Mouse (Mus musculus) frontal cortex, postnatal 25 days (tissue): ENCODE measurements around the gene Fam129a.

Experiments
- DNase-seq, 2 experiments: peaks; one replicate each; pipeline ENCODE4 v3.0.0; 2022; ENCODE audit warnings: low spot score in 2 of 2

Fam129a gene

DNA sequence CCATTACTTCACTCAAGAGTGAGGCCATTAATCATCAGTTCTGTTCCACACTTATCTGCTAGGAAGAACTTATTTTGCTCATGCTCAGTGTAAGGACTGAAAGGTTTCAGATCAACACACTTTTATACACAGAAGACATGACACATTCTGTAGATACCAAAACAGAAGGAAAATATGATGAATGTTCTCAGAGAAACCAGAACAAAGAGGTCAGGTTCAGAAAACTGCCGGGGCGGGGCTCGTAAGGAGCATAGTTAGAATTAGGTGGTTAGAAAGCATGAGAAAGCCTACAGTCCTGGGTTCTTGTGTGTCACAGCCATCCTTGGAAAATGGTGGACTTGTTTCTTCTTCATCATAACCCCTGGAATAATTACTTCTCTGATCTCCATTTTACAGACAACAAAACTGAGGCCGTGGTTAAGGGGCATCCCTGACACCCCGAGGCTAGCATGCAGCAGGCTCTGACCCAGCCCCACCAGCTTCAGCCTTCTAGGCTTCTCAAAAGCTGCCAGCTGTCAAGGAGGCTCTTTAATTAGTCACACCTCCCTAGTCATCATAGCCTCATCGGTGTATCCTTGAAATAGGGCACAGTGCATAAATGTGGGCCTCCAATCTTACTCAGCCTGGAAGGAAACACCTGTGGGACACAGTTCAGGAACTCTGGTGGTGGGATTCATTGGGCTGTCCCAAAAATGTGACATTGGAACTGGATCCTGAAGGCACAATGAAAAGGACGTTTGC lies 127.1 kb downstream of the Fam129a start:
- DNase-seq, result no peak

DNA sequence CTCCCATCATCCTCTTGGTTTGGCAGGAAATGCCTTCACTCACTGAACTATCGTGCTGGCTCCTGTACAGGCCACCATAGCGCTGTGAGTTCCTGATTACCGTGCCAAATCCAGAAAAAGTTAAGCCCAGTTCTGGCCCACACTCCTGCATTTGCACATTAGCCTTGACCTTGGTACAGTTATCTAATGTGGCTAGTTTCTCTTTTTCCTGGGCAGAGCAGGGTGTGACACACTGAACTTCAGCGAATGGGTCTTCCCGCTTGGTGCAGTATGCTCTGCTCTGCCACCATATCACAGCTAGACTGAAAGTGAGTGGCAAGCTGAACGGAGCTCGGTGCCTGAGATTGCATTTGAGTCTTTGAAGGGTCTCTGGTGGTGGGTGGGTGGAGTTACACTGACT lies 128.4 kb downstream of the Fam129a start:
- DNase-seq, result no peak

DNA sequence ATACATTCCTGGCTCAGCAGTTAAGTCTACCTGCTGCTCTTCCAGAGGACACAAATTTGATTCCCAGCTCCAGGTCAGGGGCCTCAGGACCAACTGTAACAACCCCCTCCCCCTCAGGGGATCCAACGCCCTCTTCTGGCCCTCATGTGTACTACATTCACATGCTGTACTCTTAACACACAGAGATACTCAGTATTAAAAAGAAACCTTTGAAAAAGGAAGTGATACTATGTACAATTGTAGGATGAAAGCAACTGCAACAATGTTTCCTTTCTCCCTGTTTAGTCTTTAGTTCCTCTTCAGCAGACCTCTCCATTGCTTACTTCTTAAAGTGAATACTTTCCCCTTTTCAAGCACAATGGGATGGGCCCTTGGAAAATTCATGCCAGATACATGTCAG lies 131.8 kb downstream of the Fam129a start:
- DNase-seq, result no peak

DNA sequence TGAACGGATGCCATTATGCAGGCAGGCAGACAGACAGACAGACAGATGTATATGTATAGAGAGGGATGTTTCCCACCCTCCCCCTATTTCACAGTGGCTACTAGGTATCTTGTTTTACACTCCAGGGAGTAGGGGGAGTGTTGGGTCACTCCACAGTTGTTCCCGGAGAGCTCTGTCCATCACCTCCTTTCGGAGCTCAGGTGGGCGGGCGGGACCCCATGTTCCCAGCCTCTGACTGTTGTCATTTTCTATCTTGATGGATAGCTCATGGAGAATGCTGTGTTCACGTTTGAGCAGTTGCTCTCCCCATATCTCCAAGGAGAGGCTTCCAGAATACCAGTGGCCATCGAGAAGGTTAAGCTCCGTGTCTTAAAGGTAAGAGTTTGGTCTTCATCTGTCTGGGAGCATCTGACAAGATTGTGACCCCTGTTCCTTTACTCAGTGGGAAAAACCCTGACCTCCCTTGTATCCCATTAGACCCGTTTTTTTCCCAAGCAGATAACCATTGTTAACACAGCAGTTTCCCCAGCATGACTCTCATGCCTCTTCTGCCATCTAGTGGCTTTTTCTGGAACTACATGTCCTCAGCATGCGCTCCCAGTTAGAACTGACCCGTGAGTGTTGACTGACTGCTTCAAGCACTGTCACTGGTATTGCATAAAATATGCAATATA lies 134.9 kb downstream of the Fam129a start:
- peak; percentile 69 to 80 for DNase-seq

DNA sequence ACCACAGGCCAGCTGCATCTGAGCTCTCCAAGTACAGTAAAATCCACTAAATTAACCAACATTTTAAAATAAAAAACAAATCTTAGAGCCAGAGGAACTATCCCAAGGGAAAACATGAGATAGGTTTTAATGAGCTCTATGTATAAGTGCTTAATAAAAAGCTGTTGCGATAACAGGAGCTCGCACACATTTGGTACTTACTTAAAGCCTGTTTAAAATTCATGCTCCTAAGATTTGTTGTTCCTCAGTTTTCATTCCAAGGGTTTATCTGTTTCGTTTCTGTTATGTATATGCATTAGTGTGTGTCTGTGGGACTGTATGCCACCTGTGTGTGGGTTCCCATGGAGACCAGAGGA lies 135.4 kb downstream of the Fam129a start:
- no peak for DNase-seq

DNA sequence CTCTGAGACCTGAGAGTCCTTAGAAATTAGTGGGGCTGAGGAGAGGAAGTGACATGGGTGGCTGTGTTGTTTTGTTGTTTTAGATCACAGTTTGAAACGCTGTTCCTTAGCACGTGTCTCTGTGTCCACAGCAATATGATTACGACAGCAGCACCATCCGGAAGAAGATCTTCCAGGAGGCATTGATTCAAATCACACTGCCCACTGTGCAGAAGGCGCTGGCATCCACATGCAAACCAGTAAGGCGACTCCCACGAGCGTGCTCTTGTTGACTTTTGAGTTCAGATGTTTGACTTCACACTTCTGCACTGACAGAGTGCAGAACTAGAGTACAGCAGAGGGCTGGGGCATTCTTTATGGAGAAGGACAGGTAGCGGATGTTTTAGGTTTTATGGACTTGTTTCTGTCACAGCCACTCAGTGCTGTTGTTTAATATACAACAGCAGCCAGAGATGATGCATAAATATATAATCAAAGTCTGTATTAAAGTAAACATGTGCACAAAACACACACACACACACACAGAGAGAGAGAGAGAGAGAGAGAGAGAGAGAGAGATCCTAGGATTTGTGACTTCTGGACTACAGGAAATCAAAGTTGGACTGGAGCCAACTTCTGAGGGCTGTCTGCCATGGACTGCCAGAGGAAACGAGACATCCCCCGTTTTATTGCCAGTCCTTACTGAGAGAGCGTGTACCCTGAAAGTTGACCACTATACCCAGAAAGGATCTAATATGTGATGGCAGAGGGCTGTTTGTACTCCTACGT lies 138.2 kb downstream of the Fam129a start:
- no peak for DNase-seq

DNA sequence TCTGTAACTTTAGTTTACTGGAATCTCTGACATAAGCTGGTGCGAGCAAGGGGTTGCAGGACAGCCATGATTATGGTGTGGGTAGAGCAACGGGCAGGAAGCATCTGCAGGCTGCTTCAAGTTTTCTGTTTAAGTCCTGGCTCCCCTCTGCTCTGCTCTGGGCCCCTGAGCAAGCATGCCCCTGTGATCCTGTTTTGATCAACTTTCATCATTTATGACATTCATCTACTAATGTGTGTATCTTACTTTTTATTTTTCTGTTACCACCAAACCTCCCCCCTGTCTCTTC lies 138.7 kb downstream of the Fam129a start:
- DNase-seq, result no peak

DNA sequence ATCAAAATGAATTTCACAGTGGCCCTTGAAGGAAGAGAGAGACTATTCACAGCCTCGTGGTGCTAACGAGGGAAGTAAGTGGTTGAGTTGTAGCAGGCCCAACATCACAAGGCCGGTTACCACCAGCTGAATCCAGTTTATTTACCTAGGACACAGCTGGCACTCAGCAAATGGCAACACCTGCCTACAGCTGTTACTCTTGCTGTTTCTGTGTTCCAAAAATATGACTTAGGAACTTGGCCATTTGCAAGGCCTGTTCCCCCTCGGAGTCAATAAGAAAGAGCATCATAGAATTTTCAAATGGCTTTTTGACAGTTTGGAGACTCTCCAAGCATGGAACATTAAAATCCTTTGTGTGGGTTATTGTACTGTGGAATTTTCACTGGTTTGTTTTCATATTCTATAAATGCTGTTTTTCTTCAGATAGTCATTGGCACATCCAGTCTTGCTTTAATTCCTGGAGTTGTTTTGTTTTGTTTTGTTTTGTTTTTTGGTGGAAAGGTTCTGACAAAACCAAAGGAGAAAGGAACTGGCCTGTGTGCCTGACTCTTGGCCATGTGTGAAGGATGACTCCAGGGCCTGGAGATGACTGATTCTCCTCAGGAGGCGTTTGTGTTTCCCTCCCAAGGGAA lies 139.6 kb downstream of the Fam129a start:
- no peak for DNase-seq

DNA sequence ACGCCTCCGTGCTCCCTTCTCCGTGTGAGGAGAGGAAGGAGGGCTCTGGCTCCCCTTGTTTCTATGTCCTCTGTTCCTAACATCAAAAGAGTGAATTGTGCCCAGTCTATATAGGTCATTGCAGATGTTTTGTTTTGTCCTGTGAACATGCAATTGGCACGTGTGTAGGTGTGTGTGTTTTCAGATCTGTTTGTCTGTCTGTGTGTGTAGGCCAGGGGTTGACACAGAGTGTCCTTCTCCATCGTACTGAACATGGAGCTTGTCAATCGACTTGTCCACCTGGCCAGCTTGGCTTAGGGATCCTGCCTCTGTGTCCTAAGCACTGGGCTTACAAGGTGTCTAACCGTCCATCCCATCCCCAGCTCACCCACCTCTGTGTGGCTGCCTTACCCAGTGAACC lies 140.1 kb downstream of the Fam129a start:
- DNase-seq, result no peak

DNA sequence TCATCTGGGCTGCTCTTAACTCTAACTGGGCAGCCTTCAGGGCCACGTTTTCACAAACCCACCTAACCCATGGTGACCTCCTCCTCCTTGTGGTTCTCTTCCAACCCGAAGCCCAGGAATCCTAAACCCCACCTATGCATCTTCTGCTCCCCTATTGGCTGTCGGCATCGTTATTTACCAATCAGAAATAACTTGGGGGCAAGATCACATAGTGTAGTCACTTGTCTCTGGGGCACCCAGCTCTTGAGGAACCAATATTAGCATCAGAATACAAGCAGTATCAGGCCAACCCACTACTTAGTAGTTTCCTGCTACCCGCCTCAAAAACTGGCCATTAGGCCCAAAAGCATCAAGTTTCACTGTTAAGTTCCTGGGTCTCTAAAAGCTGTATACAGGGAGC lies 141.7 kb downstream of the Fam129a start:
- DNase-seq, result no peak

DNA sequence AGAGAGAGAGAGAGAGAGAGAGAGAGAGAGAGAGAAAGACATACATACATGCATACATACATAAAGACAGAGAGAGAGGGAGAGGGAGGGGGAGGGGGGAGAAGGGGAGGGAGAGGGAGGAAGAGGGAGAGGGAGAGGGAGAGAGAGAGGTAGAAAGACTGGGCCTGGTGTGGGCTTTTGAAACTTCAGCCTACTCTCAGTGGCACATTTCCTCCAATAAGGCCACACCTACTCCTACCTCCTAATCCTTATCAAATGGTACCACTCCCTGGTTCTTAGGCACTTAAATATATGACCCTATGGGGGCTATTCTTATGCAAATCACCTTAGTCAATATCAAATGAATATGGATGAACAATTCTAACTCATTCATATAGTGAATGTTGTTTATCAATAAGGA lies 142.6 kb downstream of the Fam129a start:
- DNase-seq, result no peak

DNA sequence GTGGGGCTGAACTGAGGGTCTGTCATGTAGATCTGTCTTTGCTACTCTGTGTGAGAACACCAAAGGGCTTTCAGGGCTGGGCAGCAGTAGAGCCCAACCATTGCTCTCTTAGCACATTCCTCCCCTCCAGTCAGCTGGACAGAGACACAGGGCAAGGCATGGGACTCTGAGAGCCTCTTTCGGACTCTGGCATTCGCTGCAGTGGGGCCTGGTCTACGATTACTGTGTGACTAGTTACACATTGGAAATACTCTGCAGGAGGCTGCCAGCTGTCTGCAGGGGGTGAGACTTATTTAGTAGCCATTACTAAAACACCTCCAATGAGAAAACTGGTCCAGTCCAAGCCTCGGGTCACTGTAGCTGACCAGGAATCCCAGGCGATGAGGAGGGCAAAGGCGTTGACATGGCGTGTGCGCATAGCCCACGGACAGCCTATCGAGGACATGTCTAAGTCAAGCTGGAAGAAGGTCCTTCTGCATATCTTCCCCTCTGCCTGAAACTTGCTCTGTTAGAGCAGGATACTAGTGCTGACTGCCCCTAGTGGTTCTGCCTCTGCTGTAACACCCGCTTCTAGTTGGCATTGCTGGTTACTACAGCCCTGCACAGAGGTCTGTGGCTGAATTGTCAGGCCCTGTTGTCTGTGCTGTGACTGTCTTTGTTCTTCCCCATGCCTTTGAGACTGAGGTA lies 145.2 kb downstream of the Fam129a start:
- DNase-seq, result no peak

DNA sequence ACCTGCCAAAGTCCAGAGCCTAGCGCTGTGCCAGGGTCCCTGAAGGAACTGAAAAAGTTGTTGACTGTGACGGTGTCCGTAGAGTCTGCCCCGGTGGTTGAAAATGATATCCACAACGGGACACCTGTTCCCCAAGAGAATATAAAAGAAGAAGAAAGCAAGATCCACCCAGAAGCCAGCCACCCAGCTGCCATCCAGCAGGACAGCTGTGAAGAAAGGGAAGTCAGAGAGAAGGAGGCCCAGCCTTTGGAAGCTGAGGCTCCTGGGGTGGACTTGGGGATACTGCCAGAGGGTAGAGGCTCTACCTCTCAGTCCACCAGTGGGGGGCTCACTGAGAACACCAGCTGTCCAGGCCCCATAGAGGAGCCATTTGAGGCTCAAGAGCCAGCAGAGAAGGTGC lies 146.6 kb downstream of the Fam129a start:
- DNase-seq, result no peak

DNA sequence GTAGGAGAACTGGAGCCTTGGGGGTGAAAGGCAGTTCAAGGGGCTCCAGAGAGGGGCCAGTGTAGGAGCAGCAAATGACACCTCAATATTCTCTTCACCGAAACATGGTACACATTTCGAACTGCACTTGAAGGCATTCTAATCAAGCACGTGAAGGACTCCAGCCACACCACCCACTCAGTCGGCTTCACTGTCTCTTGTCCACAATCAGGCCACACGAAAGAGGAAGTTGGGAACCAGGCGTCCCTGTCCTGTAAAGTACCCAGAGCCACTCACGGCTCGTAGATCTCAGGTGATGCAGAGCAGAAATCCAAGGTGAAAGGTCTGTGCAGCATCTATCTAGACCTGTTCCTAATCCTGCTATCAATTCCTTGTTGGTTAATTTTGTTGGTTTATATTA lies 147.6 kb downstream of the Fam129a start:
- DNase-seq, result no peak

DNA sequence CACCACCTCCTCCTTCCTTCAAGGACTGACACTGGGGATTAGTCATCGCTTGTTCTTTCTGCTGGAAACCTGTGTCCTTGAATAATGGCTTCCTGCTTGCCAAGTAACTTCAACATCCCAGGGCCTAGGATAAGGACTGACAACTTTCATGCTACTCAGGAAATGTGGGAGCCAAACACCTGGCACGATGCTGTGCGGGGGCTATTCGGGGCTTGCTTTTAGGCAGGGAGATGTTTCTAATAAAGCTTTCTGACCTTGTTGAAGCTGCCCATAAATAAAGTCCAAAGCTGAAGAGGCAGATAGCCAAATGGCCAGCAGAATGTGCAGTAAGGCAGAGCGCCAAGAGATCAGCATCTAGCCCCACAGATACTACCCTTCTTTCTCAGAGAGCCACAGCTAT lies 148.9 kb downstream of the Fam129a start:
- DNase-seq, result no peak

DNA sequence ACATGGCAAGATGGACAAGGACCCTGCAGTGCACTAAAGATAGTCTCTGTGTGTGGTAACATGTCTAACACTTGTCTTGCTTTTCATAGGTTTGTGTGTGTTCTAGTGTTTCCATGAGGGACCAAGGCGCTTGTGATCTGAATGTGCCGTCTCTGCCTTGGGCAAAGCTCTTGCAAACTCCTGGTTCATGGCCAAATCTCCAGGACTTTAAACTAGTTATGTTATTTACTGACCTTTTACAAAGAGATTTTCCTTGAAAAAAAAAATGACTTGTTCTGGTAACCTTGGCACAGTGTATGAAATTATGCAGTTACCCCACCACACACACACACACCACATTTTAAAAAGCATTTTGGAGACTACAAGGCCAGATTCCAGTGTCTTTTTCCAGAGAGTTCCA lies 149.6 kb downstream of the Fam129a start:
- DNase-seq, result no peak

DNA sequence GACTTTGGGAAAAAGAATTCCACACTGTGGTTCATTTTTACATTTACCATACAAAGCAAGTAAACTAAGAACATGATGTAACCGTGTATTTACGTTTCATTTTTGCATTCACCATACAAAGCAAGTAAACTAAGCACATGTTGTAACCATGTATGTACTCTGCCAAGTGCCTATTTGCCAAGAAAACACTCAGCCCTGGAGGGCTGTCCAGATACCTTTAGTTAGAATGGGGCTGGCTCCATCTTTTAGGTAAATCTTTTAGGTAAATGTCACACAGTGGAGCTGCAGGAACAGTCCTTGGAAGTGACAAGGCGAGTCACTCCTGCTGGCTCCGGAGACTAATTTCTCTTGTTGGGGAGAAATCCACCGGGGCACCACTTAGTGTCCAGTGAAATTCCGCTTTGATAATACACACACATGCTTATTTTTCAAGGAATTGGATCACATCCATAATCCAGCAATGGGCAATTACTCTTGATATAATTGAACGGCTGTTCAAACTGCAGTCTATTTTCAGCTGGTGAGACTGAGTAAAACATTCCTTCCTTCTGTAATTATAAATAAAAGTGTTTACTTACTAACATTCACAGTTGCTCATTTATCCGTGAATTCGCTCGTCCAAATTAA lies 150.5 kb downstream of the Fam129a start:
- no peak for DNase-seq

DNA sequence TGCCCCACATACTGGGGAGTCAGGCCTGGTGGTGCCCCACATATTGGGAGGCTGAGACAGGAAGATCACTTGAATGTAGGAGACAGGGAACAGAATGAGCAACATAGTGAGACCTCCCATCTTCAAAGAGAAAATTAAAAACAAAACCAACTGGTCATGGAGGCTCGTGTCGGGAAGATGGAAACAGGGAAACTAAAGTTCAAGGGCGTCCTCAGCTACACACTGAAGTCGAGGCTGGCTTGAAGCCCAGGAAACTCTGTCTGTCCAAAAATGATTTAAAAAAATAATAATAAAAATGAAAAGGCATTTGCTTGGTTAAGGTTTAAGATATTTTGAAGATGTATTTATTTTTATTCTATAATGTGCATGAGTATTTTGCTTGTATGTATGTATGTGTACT lies 152.8 kb downstream of the Fam129a start:
- no peak for DNase-seq

DNA sequence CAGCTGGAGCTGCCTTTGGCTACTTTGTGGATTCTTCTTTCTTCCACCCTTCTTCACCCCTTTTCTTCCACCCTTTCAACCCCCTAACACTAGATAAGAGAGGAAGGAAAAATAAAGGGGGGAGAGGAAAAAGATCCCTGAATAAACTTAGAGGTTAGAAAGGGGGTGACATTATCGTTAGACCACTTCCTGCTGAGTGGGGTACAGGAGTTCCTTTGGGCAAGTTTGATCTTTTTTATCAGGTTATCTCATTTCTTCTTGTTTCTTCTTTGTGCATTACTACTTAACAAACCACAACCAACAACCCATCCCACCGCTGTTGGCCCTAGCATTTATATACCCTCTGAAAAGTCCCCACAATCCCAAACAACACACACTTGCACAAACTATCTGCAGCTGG lies 154.6 kb downstream of the Fam129a start:
- DNase-seq, result no peak

DNA sequence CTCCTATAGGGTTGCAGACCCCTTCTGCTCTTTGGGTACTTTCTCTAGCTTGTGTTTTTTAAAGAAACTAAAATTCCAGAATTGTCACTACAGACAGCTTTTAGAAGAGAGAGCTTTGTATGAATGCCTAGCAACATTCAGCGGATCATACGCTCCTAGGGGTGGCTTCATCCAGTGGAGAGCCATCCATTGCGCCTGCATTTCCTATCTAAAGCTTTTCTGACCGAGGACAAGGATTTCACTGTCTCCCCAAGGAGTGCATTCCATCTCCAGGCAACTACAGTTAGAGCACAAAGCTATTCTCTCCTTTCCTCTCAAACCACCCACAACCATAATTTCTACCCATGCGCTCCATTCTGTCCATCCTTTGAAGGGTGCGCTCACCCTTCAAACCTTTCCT lies 155.4 kb downstream of the Fam129a start:
- no peak for DNase-seq

DNA sequence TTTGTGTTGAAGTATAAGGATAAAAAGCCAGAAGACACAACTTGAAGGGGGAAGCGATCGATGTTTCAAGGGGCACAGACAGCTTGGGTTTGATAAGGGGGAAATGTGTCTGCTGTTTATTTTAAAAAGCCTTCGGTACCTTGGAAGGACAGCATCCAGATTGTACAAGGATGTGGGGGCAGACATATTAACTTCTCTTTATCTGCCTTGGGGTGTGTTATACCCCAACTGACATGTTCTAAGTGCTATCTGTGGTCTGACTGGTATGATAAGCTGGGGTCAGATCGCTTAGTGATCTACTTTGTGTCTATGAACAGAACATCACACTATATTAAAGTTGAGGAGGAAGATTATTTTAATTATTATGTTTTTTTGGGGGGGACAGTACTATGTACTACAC lies 157.2 kb downstream of the Fam129a start:
- no peak for DNase-seq

DNA sequence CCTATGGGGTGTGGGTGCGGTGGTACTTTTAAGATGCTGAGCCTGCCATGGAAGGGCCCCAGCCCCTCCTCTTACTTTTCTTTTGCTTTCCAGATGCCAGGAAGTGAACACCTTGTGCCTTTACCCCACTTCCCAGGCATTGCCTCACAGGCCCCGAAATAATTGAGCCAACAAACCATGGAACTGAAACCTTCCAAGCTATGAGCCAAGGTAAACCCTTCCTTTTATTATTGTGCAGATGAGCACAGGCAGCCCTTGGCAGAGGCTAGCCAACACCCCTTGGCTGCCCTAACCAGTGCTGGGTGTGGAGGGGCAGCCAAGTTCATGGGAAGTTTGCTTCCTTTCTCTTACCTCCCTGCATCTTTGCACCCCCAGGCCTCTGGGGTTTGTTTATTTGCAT lies 166.2 kb downstream of the Fam129a start:
- DNase-seq, result no peak
